Mouse (Mus musculus): ENCODE results near the gene Tgoln1. TPM values are rescaled to one million over a fixed set of nuclear protein-coding genes. Genes with fewer than 3 reads are reported as not detected.

The Tgoln1 gene
- polyA plus RNA-seq, 1 experiment from 2014 or later, result 136 TPM

- Histone ChIP-seq H3K36me3 (ENCODE audit: control insufficient read depth, insufficient read depth) (peaks cover 4% of the 10 kb centered on the region; the same call in 1 of the 2 replicates), H3K9ac (ENCODE audit: low read depth, low read length) (peak overlapping the region; percentile 40), H3K9me3 (ENCODE audit: control insufficient read depth) (no peaks in the 10 kb centered on the region), H3K4me2 (replicated peaks; ENCODE audit: low read depth) (peak overlapping the region; percentile 72), H3K27me3 (replicated peaks; ENCODE audit: control insufficient read depth, insufficient read depth, low read length) (no peaks in the 10 kb centered on the region), H3K4me3 (ENCODE audit: low read depth, low read length) (peak overlapping the region; percentile 61), H3K27ac (ENCODE audit: low read depth, low read length) (peak overlapping the region; percentile 24; the same call in 1 of the 2 replicates), H3K4me1 (replicated peaks; ENCODE audit: control insufficient read depth, insufficient read depth, low read length) (peaks cover 3% of the 10 kb centered on the region; the same call in 1 of the 2 replicates)
- no peak for ATAC-seq
- peak; percentile 33 for TF ChIP-seq CTCF (IDR thresholded peaks at IDR 0.05; ENCODE audit: low read depth)
- WGBS, result 28% methylated on average over 13 of the region's 13 CpGs
These were observed 19.5 kb downstream of the Tgoln1 start for GRCm38 (mm10) chr6:72597083-72597874.

- 67% methylated on average over 5 of the region's 5 CpGs for WGBS
- H3K27ac ChIP-seq (ENCODE audit: low read depth, low read length), result no peak overlapping the region
- H3K27me3 ChIP-seq (replicated peaks; ENCODE audit: control insufficient read depth, insufficient read depth, low read length), result no peaks in the 10 kb centered on the region
- no peak overlapping the region for H3K4me3 ChIP-seq (ENCODE audit: low read depth, low read length)
- no peaks in the 10 kb centered on the region for H3K9me3 ChIP-seq (ENCODE audit: control insufficient read depth)
- no peak for ATAC-seq
- H3K4me2 ChIP-seq (replicated peaks; ENCODE audit: low read depth), result no peak overlapping the region
- H3K9ac ChIP-seq (ENCODE audit: low read depth, low read length), result no peak overlapping the region
- H3K4me1 ChIP-seq (replicated peaks; ENCODE audit: control insufficient read depth, insufficient read depth, low read length), result peaks cover 3% of the 10 kb centered on the region; the same call in 1 of the 2 replicates
- peaks cover 4% of the 10 kb centered on the region; the same call in 1 of the 2 replicates for H3K36me3 ChIP-seq (ENCODE audit: control insufficient read depth, insufficient read depth)
- no peak for TF ChIP-seq CTCF (IDR thresholded peaks at IDR 0.05; ENCODE audit: low read depth)
These were observed 22.9 kb downstream of the Tgoln1 start for GRCm38 (mm10) chr6:72593914-72594313.

- Histone ChIP-seq H3K27ac (ENCODE audit: low read depth, low read length) (no peak overlapping the region), H3K27me3 (replicated peaks; ENCODE audit: control insufficient read depth, insufficient read depth, low read length) (no peaks in the 10 kb centered on the region), H3K36me3 (ENCODE audit: control insufficient read depth, insufficient read depth) (peaks cover 4% of the 10 kb centered on the region; the same call in 1 of the 2 replicates), H3K9ac (ENCODE audit: low read depth, low read length) (no peak overlapping the region), H3K4me2 (replicated peaks; ENCODE audit: low read depth) (no peak overlapping the region), H3K4me3 (ENCODE audit: low read depth, low read length) (no peak overlapping the region), H3K4me1 (replicated peaks; ENCODE audit: control insufficient read depth, insufficient read depth, low read length) (peaks cover 3% of the 10 kb centered on the region; the same call in 1 of the 2 replicates), H3K9me3 (ENCODE audit: control insufficient read depth) (no peaks in the 10 kb centered on the region)
- no peak for ATAC-seq
- 80% methylated on average over 6 of the region's 6 CpGs for WGBS
- TF ChIP-seq CTCF (IDR thresholded peaks at IDR 0.05; ENCODE audit: low read depth), result no peak
These were observed 23.6 kb downstream of the Tgoln1 start for GRCm38 (mm10) chr6:72593011-72593803.

GRCm38 (mm10) chr6:72590111-72590510, 26.7 kb downstream of the Tgoln1 start:
- H3K4me3 ChIP-seq (ENCODE audit: low read depth, low read length), result no peak overlapping the region
- no peak overlapping the region for H3K4me2 ChIP-seq (replicated peaks; ENCODE audit: low read depth)
- no peaks in the 10 kb centered on the region for H3K27me3 ChIP-seq (replicated peaks; ENCODE audit: control insufficient read depth, insufficient read depth, low read length)
- H3K9me3 ChIP-seq (ENCODE audit: control insufficient read depth), result no peaks in the 10 kb centered on the region
- peak overlapping the region; percentile 50; the same call in 1 of the 2 replicates for H3K27ac ChIP-seq (ENCODE audit: low read depth, low read length)
- no peaks in the 10 kb centered on the region for H3K4me1 ChIP-seq (replicated peaks; ENCODE audit: control insufficient read depth, insufficient read depth, low read length)
- peak; percentile 73 for ATAC-seq
- no peak for TF ChIP-seq CTCF (IDR thresholded peaks at IDR 0.05; ENCODE audit: low read depth)
- H3K9ac ChIP-seq (ENCODE audit: low read depth, low read length), result no peak overlapping the region
- H3K36me3 ChIP-seq (ENCODE audit: control insufficient read depth, insufficient read depth), result peaks cover 9% of the 10 kb centered on the region; the same call in 1 of the 2 replicates

- Histone ChIP-seq H3K4me3 (ENCODE audit: low read depth, low read length) (no peak overlapping the region), H3K27me3 (replicated peaks; ENCODE audit: control insufficient read depth, insufficient read depth, low read length) (no peaks in the 10 kb centered on the region), H3K4me2 (replicated peaks; ENCODE audit: low read depth) (no peak overlapping the region), H3K9ac (ENCODE audit: low read depth, low read length) (no peak overlapping the region), H3K9me3 (ENCODE audit: control insufficient read depth) (no peaks in the 10 kb centered on the region), H3K27ac (ENCODE audit: low read depth, low read length) (no peak overlapping the region), H3K36me3 (ENCODE audit: control insufficient read depth, insufficient read depth) (peaks cover 5% of the 10 kb centered on the region; the same call in 1 of the 2 replicates), H3K4me1 (replicated peaks; ENCODE audit: control insufficient read depth, insufficient read depth, low read length) (no peaks in the 10 kb centered on the region)
- TF ChIP-seq CTCF (IDR thresholded peaks at IDR 0.05; ENCODE audit: low read depth), result no peak
- no peak for ATAC-seq
These were observed 28.5 kb downstream of the Tgoln1 start for GRCm38 (mm10) chr6:72588307-72588706.

DNA sequence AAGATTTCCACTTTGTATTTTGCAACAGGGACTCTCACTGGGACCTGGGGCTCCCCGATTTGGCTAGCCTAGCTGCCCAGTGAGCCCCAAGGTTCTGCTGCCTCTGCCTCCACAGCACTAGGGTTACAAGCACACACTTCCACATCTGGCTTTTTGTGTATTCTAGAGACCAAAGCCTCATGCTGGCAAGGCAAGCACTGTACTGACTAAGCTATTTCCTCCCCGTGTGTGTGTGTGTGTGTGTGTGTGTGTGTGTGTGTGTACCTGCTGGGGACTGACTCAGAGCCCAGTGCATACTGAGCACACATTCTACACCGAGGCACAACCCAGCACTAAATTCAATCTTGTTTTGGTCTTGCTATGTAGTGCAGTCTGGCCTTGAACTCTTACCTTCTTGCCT, 30.1 kb downstream of the Tgoln1 start:
- Histone ChIP-seq H3K27me3 (replicated peaks; ENCODE audit: control insufficient read depth, insufficient read depth, low read length) (no peaks in the 10 kb centered on the region), H3K27ac (ENCODE audit: low read depth, low read length) (no peak overlapping the region), H3K4me1 (replicated peaks; ENCODE audit: control insufficient read depth, insufficient read depth, low read length) (no peaks in the 10 kb centered on the region), H3K9me3 (ENCODE audit: control insufficient read depth) (no peaks in the 10 kb centered on the region), H3K4me2 (replicated peaks; ENCODE audit: low read depth) (no peak overlapping the region), H3K9ac (ENCODE audit: low read depth, low read length) (no peak overlapping the region), H3K36me3 (ENCODE audit: control insufficient read depth, insufficient read depth) (peaks cover 5% of the 10 kb centered on the region; the same call in 1 of the 2 replicates), H3K4me3 (ENCODE audit: low read depth, low read length) (no peak overlapping the region)
- WGBS, result 64% methylated on average over 3 of the region's 3 CpGs
- no peak for ATAC-seq
- no peak for TF ChIP-seq CTCF (IDR thresholded peaks at IDR 0.05; ENCODE audit: low read depth)
